Mouse (Mus musculus) CH12.LX (cell line): ENCODE results near the gene Ccer2.

Experiments used
- CTCF ChIP-seq, 2 experiments: IDR thresholded peaks in 1 of 2; conservative IDR thresholded peaks in 1 of 2; 2 replicates each; pipeline ENCODE4 v1.5.1; 2011 to 2012; ENCODE audit warnings: low read depth in 2 of 2, low read length in 2 of 2, improper control_type of control experiment in 1 of 2, inconsistent platforms in 1 of 2, mild to moderate bottlenecking in 1 of 2, moderate library complexity in 1 of 2
- EP300 ChIP-seq: IDR thresholded peaks from 2 replicates; pipeline ENCODE4 v1.6.1; 2011; ENCODE audit warnings: low read length, improper control_type of control experiment
- SIN3A ChIP-seq: IDR thresholded peaks from 2 replicates; pipeline ENCODE4 v1.6.1; 2012; ENCODE audit warnings: low read length, improper control_type of control experiment, inconsistent platforms
- ZC3H11A ChIP-seq: IDR thresholded peaks from 2 replicates; pipeline ENCODE4 v1.6.1; 2012; ENCODE audit warnings: low read depth, mild to moderate bottlenecking, inconsistent platforms, low read length, improper control_type of control experiment

- TF ChIP-seq EP300 (no peak), ZC3H11A (no peak), CTCF (conservative IDR thresholded peaks at IDR 0.05 in 1 of 2, IDR thresholded peaks at IDR 0.05 in 1 of 2; ENCODE audit: low read depth in 2 of 2, low read length in 2 of 2) (no peak), SIN3A (no peak)
Measured at GRCm38 (mm10) chr7:28771867-28772266, 15.9 kb downstream of the Ccer2 start.
